Mouse (Mus musculus) lung, postnatal 0 days (tissue): ENCODE measurements around the gene Cd79b. TPM values are rescaled to one million over a fixed set of nuclear protein-coding genes. Genes with fewer than 3 reads are reported as not detected.

Source experiments
- ATAC-seq: fragments of 200-750 bp; cut with Nextera tagmentation; 2 replicates; pipeline ENCODE4 v1.8.0; 2017; ENCODE audit warnings: moderate library complexity
- DNase-seq: peaks from one replicate; pipeline ENCODE4 v3.0.0-alpha.2; 2016; ENCODE audit warnings: low spot score
- H3K27ac ChIP-seq: fragments of 300-500 bp; sonication (generic); 2 replicates; pipeline ENCODE4 v1.5.1; 2014; ENCODE audit warnings: antibody characterized with exemption, mild to moderate bottlenecking, low read length, mixed read lengths
- H3K27me3 ChIP-seq: fragments of 300-500 bp; sonication (generic); replicated peaks from 2 replicates; pipeline ENCODE4 v1.6.1; 2014; ENCODE audit warnings: low read length, mixed read lengths; ENCODE audit not compliant: insufficient read depth
- H3K36me3 ChIP-seq: fragments of 300-500 bp; sonication (generic); 2 replicates; pipeline ENCODE4 v1.6.1; 2014; ENCODE audit warnings: low read length, mixed read lengths; ENCODE audit not compliant: insufficient read depth
- H3K4me1 ChIP-seq: fragments of 300-500 bp; sonication (generic); 2 replicates; pipeline ENCODE4 v1.6.1; 2014; ENCODE audit warnings: antibody characterized with exemption, low read depth, low read length, mixed read lengths; ENCODE audit not compliant: insufficient read depth
- H3K4me2 ChIP-seq: fragments of 300-500 bp; sonication (generic); replicated peaks from 2 replicates; pipeline ENCODE4 v1.6.1; 2014; ENCODE audit warnings: low read depth, mild to moderate bottlenecking, low read length, moderate library complexity, mixed read lengths
- H3K4me3 ChIP-seq: fragments of 300-500 bp; sonication (generic); 2 replicates; pipeline ENCODE4 v1.5.1; 2014; ENCODE audit warnings: low read depth, low read length
- H3K9ac ChIP-seq: fragments of 300-500 bp; sonication (generic); replicated peaks from 2 replicates; pipeline ENCODE4 v1.6.1; 2014; ENCODE audit warnings: low read depth, mild to moderate bottlenecking
- H3K9me3 ChIP-seq: fragments of 300-500 bp; sonication (generic); 2 replicates; pipeline ENCODE4 v1.6.1; 2016; ENCODE audit warnings: low read length, mixed read lengths
- CTCF ChIP-seq: IDR thresholded peaks from 2 replicates; pipeline ENCODE4 v1.5.1; 2016; ENCODE audit warnings: antibody characterized with exemption, mild to moderate bottlenecking
- EP300 ChIP-seq: IDR thresholded peaks from 2 replicates; pipeline ENCODE4 v1.6.1; 2016; ENCODE audit warnings: antibody characterized with exemption, mild to moderate bottlenecking, control low read depth
- WGBS: fragments of 180-500 bp; shearing (Covaris S2); extraction: QIAGEN DNeasy Blood & Tissue Kit; methylation state at CpG from one replicate; pipeline ENCODE4 v1.1.7; 2014; 5-methylcytosine and 5-hydroxymethylcytosine counted together
- polyA plus RNA-seq: library from polyadenylated mRNA; unstranded; fragments of >200 nt; fragmentation: Nextera tagmentation; extraction: Ambion mirVana; gene quantifications from 2 replicates; pipeline ENCODE4 v1.2.1, GENCODE M21; 2015

Cd79b gene
- polyA plus RNA-seq, 1 experiment from 2014 or later: 11.8 TPM

DNA sequence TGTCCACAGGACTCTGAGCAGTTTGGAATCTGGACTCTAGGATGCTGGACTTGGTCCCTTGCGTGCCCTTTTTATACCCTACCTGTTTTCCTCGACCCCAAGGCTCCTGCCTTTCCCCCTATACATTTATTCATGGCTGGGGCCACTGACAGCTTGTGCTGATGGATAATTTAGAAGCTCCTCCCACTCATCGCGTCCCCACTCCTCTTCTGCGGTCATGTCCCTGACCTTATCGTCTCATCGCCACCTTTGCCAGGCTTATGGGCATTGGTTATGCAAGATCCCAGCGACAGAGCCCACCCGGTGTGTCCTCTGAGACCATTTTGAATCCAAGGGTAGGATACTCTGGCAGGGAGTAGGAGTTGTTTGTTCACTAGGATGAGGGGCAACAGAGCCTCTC, 12.8 kb downstream of the Cd79b start, which contains the start of gene Gh:
Gh (minus strand) TSS at position 101 of the 400 bp plus-strand sequence.
- TF ChIP-seq CTCF: no peak
- no peak for TF ChIP-seq EP300
- ATAC-seq (no peak), DNase-seq (no peak)
- Histone ChIP-seq H3K4me3 (no peak within 1 kb of the TSS), H3K9ac (no peak within 1 kb of the TSS), H3K4me2 (no peak within 1 kb of the TSS), H3K36me3 (no peaks in the 10 kb centered on the region), H3K27me3 (no peaks in the 10 kb centered on the region), H3K9me3 (no peaks in the 10 kb centered on the region), H3K27ac (no peak within 1 kb of the TSS), H3K4me1 (no peaks in the 10 kb centered on the region)
- WGBS: 68% methylated on average over 9 of the region's 9 CpGs

DNA sequence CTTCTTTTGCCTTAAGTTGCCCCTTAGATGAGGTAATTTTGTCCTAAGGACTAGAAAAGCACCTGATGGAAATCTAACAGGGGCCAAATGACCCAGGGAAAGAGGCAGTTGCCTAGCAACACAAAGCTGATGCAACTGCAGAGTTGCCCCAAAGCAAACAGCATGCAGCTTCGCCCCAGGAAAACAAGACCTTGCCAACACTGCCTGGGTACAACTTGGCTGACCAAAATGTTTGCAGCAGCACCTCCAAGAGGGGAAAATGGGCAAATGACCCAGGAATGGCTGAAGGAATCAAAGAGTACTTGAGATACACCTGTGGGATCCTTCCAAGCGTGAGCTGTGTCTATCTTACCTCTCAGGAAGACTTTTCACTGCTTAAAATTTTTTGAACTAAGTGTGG, 22.7 kb downstream of the Cd79b start:
- H3K4me1 ChIP-seq: no peaks in the 10 kb centered on the region
- H3K4me2 ChIP-seq: no peak overlapping the region
- H3K4me3 ChIP-seq: no peak overlapping the region
- no peak overlapping the region for H3K9ac ChIP-seq
- no peaks in the 10 kb centered on the region for H3K36me3 ChIP-seq
- WGBS: 48% methylated on average over 2 of the region's 2 CpGs
- ATAC-seq (peak; percentile 68), DNase-seq (peak; percentile 59)
- no peaks in the 10 kb centered on the region for H3K9me3 ChIP-seq
- no peak overlapping the region for H3K27ac ChIP-seq
- no peaks in the 10 kb centered on the region for H3K27me3 ChIP-seq
- TF ChIP-seq CTCF: no peak; the same call in 1 of the 2 replicates
- TF ChIP-seq EP300: 0 out of 2 replicates have a peak, but pooled peaks have one; percentile 12

DNA sequence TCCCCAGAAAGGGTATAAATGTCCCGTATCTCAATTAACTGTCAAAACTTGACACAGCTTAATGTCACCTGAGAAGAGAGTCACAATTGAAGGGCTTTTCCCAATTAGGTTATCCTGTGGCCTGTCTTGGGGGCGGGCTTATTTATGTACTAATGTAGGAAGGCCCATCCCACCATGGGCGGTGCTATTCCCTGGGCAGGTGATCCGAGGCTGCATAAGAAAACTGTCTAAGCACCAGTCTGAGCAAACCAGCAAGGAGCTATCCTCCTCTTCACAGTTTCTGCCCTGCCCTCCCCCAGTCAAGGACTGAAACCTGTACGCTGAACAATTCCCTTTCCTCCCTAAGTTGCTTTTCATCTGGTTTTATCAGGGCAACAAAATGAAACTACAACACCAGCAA, 24.2 kb downstream of the Cd79b start:
- Histone ChIP-seq H3K4me2 (no peak overlapping the region), H3K4me3 (no peak overlapping the region), H3K27ac (no peak overlapping the region), H3K36me3 (no peaks in the 10 kb centered on the region), H3K4me1 (no peaks in the 10 kb centered on the region), H3K9ac (no peak overlapping the region), H3K27me3 (no peaks in the 10 kb centered on the region), H3K9me3 (no peaks in the 10 kb centered on the region)
- no peak for DNase-seq
- ATAC-seq: no peak
- WGBS: 87% methylated on average over 5 of the region's 5 CpGs
- TF ChIP-seq CTCF: no peak
- no peak for TF ChIP-seq EP300

DNA sequence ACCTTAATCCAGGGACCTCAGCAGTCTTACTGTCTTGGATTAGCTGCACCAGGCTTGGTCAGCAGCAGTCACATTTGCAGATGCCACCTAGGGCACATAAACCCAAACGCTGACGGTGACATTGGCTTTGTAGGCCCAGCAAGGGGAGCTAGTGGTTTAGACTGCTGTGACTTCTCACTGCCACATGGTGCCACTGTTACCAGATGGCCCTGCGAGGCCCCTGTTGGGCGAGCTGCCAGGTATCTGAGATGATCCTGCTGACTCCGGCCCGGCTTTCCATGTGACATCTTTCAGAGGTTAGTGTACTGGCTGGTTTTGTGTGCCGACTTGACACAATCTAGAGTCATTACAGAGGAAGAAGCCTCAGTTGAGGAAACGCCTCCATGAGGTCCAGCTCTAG, 25.2 kb downstream of the Cd79b start:
- H3K4me1 ChIP-seq: no peaks in the 10 kb centered on the region

DNA sequence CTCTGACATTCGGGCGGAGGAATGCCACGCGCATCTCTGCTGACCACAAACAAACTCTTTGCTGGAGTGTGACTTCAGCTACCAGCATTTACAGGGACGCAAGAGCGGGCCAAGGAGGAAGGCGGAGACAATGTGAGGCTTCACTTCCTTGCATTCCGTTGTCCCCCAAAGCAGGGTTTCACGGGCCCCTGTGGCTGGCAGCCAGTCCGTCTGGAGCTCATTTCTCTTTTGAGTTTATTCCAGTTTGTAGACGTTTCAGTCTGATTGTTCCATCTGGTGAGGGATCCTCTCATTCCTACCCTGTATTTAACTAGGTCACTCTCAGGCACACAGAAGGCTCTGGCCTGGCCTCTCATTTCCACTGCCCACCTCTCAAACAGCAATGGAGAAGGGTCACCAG, 27.6 kb downstream of the Cd79b start:
- Histone ChIP-seq H3K27ac (no peak overlapping the region), H3K27me3 (no peaks in the 10 kb centered on the region)
- no peak for DNase-seq

More for the DNA sequence above, 25.2 kb downstream of the Cd79b start:
- WGBS: 38% methylated on average over 8 of the region's 8 CpGs
- Histone ChIP-seq H3K27me3 (no peaks in the 10 kb centered on the region), H3K9ac (no peak overlapping the region), H3K36me3 (no peaks in the 10 kb centered on the region), H3K4me3 (no peak overlapping the region), H3K4me2 (no peak overlapping the region), H3K9me3 (no peaks in the 10 kb centered on the region), H3K27ac (no peak overlapping the region)
- TF ChIP-seq EP300 (no peak), CTCF (peak; percentile 62)
- ATAC-seq: peak; percentile 48
- peak; percentile 65 for DNase-seq

DNA sequence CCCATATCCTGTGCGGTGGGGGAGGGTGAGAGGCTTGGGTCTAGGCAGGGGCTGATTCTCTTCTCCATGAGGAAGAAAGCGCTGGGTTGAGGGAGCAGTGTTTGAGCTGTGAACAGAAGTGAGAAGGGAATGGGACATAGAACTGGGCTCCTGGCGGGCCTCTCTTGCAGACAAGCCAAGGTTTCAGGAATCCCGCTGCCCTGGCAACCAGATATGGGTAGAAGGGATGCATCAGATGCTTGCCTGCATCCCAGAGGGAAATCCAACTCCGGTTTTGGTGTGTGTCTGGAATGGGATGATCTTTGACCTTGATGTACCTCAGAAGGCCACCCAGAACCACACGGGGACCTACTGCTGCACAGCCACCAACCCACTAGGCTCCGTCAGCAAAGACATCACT, 28.4 kb downstream of the Cd79b start:
- Histone ChIP-seq H3K4me2 (no peak overlapping the region), H3K4me3 (no peak overlapping the region), H3K9ac (no peak overlapping the region), H3K4me1 (no peaks in the 10 kb centered on the region), H3K36me3 (no peaks in the 10 kb centered on the region), H3K27me3 (no peaks in the 10 kb centered on the region), H3K27ac (no peak overlapping the region), H3K9me3 (no peaks in the 10 kb centered on the region)
- ATAC-seq: no peak
- DNase-seq: no peak
- 88% methylated on average over 7 of the region's 7 CpGs for WGBS
- TF ChIP-seq CTCF: no peak
- no peak for TF ChIP-seq EP300

More for the DNA sequence above, 27.6 kb downstream of the Cd79b start:
- no peak overlapping the region for H3K9ac ChIP-seq
- H3K4me1 ChIP-seq: no peaks in the 10 kb centered on the region
- no peak overlapping the region for H3K4me2 ChIP-seq
- no peaks in the 10 kb centered on the region for H3K9me3 ChIP-seq
- WGBS: 49% methylated on average over 11 of the region's 11 CpGs
- no peak for TF ChIP-seq EP300
- no peak for TF ChIP-seq CTCF
- no peaks in the 10 kb centered on the region for H3K36me3 ChIP-seq
- no peak overlapping the region for H3K4me3 ChIP-seq
- ATAC-seq: no peak

DNA sequence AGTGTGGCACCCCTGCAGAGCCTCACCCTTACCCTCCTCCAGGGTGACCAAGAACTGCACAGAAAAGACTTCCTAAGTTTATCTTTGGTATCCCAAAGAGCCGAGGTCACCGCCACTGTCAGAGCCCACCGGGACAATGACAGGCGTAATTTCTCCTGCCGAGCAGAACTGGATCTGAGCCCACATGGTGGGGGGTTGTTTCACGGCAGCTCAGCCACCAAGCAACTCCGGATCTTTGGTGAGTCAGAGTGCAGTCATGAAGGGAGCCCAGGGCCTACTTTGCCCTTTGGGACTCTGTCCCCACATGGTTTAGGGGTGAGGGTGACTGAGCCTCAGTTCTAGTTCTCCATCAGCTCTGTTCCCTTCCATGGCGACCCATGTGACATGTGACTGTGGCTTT, 30.4 kb downstream of the Cd79b start:
- 51% methylated on average over 8 of the region's 8 CpGs for WGBS
- no peak for DNase-seq
- no peaks in the 10 kb centered on the region for H3K4me1 ChIP-seq

More for the DNA sequence above, 30.4 kb downstream of the Cd79b start:
- H3K27me3 ChIP-seq: no peaks in the 10 kb centered on the region
- no peak overlapping the region for H3K4me2 ChIP-seq
- H3K27ac ChIP-seq: no peak overlapping the region
- no peaks in the 10 kb centered on the region for H3K9me3 ChIP-seq
- ATAC-seq: no peak
- H3K9ac ChIP-seq: no peak overlapping the region
- H3K36me3 ChIP-seq: no peaks in the 10 kb centered on the region
- no peak overlapping the region for H3K4me3 ChIP-seq
- TF ChIP-seq EP300 (no peak), CTCF (no peak)
